Mouse (Mus musculus): Measurements from ENCODE around the gene Fcrla.

- TF ChIP-seq RAD21 (IDR thresholded peaks at IDR 0.05; ENCODE audit: low read depth, low read length) (no peak), CTCF (conservative IDR thresholded peaks at IDR 0.05 in 1 of 2, IDR thresholded peaks at IDR 0.05 in 1 of 2; ENCODE audit: low read depth in 2 of 2, low read length in 2 of 2) (no peak), HCFC1 (IDR thresholded peaks at IDR 0.05; ENCODE audit: low read depth, low read length) (no peak; the same call in 1 of the 2 replicates), POLR2A (IDR thresholded peaks at IDR 0.05; ENCODE audit: low read depth, low read length) (peak; percentile 43), ZNF384 (IDR thresholded peaks at IDR 0.05; ENCODE audit: low read depth, low read length) (no peak), NRF1 (IDR thresholded peaks at IDR 0.05; ENCODE audit: low read depth, low read length) (no peak), SMC3 (IDR thresholded peaks at IDR 0.05; ENCODE audit: low read depth, low read length) (no peak), MAFK (IDR thresholded peaks at IDR 0.05; ENCODE audit: insufficient replicate concordance, low read length) (no peak), MAX (IDR thresholded peaks at IDR 0.05; ENCODE audit: low read length) (no peak)
Observed at GRCm38 (mm10) chr1:170927378-170927777, at the start of gene Fcrla.
